Mouse (Mus musculus): ENCODE measurements around the gene Fam196a. TPM values are rescaled to one million over a fixed set of nuclear protein-coding genes. Genes with fewer than 3 reads are reported as not detected.
A peak's percentile ranks its signal among the peaks of the same experiment; 100 is the strongest.

Gene Fam196a
- 10.4 and 11.4 TPM in 2 replicates for polyA plus RNA-seq (2015; fragmentation: Nextera tagmentation; extraction: Ambion mirVana)

GRCm38 (mm10) chr7:134937927-134938609, at the start of gene Fam196a:
Fam196a (minus strand) TSS chr7:134938430.
- H3K27me3 ChIP-seq (replicated peaks), result 0 out of 2 replicates have a peak, but pooled peaks cover 7% of the 10 kb centered on the region
- H3K4me2 ChIP-seq, result peak within 1 kb of the TSS; percentile 92
- H3K9ac ChIP-seq (replicated peaks), result peak within 1 kb of the TSS; percentile 76
- H3K9me3 ChIP-seq (replicated peaks), result no peaks in the 10 kb centered on the region
- H3K36me3 ChIP-seq, result no peaks in the 10 kb centered on the region
- WGBS, result 1% methylated on average over 24 of the region's 71 CpGs
- peak within 1 kb of the TSS; percentile 66 for H3K4me3 ChIP-seq (replicated peaks)
- H3K4me1 ChIP-seq, result peaks cover 35% of the 10 kb centered on the region
- H3K27ac ChIP-seq (replicated peaks), result peak within 1 kb of the TSS; percentile 76
- peak; percentile 89 for ATAC-seq (ENCODE audit: low FRiP score)

GRCm38 (mm10) chr7:134961608-134962007, 23.4 kb upstream of the Fam196a start:
- Histone ChIP-seq H3K27me3 (replicated peaks) (no peaks in the 10 kb centered on the region), H3K9ac (replicated peaks) (no peak overlapping the region), H3K4me1 (no peaks in the 10 kb centered on the region), H3K4me2 (no peak overlapping the region), H3K9me3 (replicated peaks) (no peaks in the 10 kb centered on the region), H3K36me3 (no peaks in the 10 kb centered on the region), H3K4me3 (replicated peaks) (no peak overlapping the region), H3K27ac (replicated peaks) (no peak overlapping the region)
- 74% methylated on average over 2 of the region's 2 CpGs for WGBS
- no peak for ATAC-seq (ENCODE audit: low FRiP score)

- ATAC-seq (ENCODE audit: low FRiP score), result no peak
- WGBS, result 64% methylated on average over 4 of the region's 4 CpGs
- no peaks in the 10 kb centered on the region for H3K9me3 ChIP-seq (replicated peaks)
Observed at GRCm38 (mm10) chr7:134960871-134961270, 22.6 kb upstream of the Fam196a start.

GRCm38 (mm10) chr7:134959086-134959485, 20.9 kb upstream of the Fam196a start:
- no peak overlapping the region for H3K4me2 ChIP-seq
- no peak overlapping the region for H3K27ac ChIP-seq (replicated peaks)
- H3K9ac ChIP-seq (replicated peaks), result no peak overlapping the region
- no peaks in the 10 kb centered on the region for H3K27me3 ChIP-seq (replicated peaks)
- no peak overlapping the region for H3K4me3 ChIP-seq (replicated peaks)
- no peaks in the 10 kb centered on the region for H3K9me3 ChIP-seq (replicated peaks)
- ATAC-seq (ENCODE audit: low FRiP score), result no peak
- 90% methylated on average over 6 of the region's 6 CpGs for WGBS
- no peaks in the 10 kb centered on the region for H3K36me3 ChIP-seq
- no peaks in the 10 kb centered on the region for H3K4me1 ChIP-seq

More at GRCm38 (mm10) chr7:134960871-134961270, 22.6 kb upstream of the Fam196a start:
- no peaks in the 10 kb centered on the region for H3K4me1 ChIP-seq
- no peak overlapping the region for H3K4me2 ChIP-seq
- no peak overlapping the region for H3K4me3 ChIP-seq (replicated peaks)
- no peaks in the 10 kb centered on the region for H3K27me3 ChIP-seq (replicated peaks)
- no peak overlapping the region for H3K27ac ChIP-seq (replicated peaks)
- H3K36me3 ChIP-seq, result no peaks in the 10 kb centered on the region
- no peak overlapping the region for H3K9ac ChIP-seq (replicated peaks)

- Histone ChIP-seq H3K9me3 (replicated peaks) (no peaks in the 10 kb centered on the region), H3K4me1 (0 out of 2 replicates have a peak, but pooled peaks cover 3% of the 10 kb centered on the region), H3K4me2 (no peak overlapping the region), H3K9ac (replicated peaks) (no peak overlapping the region), H3K4me3 (replicated peaks) (no peak overlapping the region), H3K36me3 (no peaks in the 10 kb centered on the region), H3K27ac (replicated peaks) (no peak overlapping the region), H3K27me3 (replicated peaks) (no peaks in the 10 kb centered on the region)
- WGBS, result 81% methylated on average over 7 of the region's 7 CpGs
- ATAC-seq (ENCODE audit: low FRiP score), result no peak
Observed at GRCm38 (mm10) chr7:134945925-134946716, 7.9 kb upstream of the Fam196a start.

- H3K36me3 ChIP-seq, result no peaks in the 10 kb centered on the region
- H3K4me3 ChIP-seq (replicated peaks), result no peak overlapping the region
- peaks cover 6% of the 10 kb centered on the region; the same call in 1 of the 2 replicates for H3K4me1 ChIP-seq
- H3K27ac ChIP-seq (replicated peaks), result no peak overlapping the region
- H3K4me2 ChIP-seq, result no peak overlapping the region
- 82% methylated on average over 7 of the region's 7 CpGs for WGBS
- ATAC-seq (ENCODE audit: low FRiP score), result no peak
- H3K27me3 ChIP-seq (replicated peaks), result 0 out of 2 replicates have a peak, but pooled peaks cover 7% of the 10 kb centered on the region
- H3K9ac ChIP-seq (replicated peaks), result no peak overlapping the region
- H3K9me3 ChIP-seq (replicated peaks), result no peaks in the 10 kb centered on the region
Observed at GRCm38 (mm10) chr7:134943701-134944100, 5.5 kb upstream of the Fam196a start.

GRCm38 (mm10) chr7:134943063-134943462, 4.8 kb upstream of the Fam196a start:
- WGBS, result 67% methylated on average over 6 of the region's 6 CpGs

GRCm38 (mm10) chr7:134941891-134942290, 3.7 kb upstream of the Fam196a start:
- Histone ChIP-seq H3K27ac (replicated peaks) (no peak overlapping the region), H3K4me3 (replicated peaks) (no peak overlapping the region), H3K36me3 (no peaks in the 10 kb centered on the region), H3K9me3 (replicated peaks) (no peaks in the 10 kb centered on the region), H3K4me1 (peaks cover 18% of the 10 kb centered on the region), H3K9ac (replicated peaks) (no peak overlapping the region), H3K4me2 (no peak overlapping the region), H3K27me3 (replicated peaks) (0 out of 2 replicates have a peak, but pooled peaks cover 7% of the 10 kb centered on the region)
- no peak for ATAC-seq (ENCODE audit: low FRiP score)
- 97% methylated on average over 6 of the region's 6 CpGs for WGBS

More at GRCm38 (mm10) chr7:134943063-134943462, 4.8 kb upstream of the Fam196a start:
- Histone ChIP-seq H3K36me3 (no peaks in the 10 kb centered on the region), H3K4me3 (replicated peaks) (no peak overlapping the region), H3K9ac (replicated peaks) (no peak overlapping the region), H3K9me3 (replicated peaks) (no peaks in the 10 kb centered on the region), H3K27me3 (replicated peaks) (0 out of 2 replicates have a peak, but pooled peaks cover 7% of the 10 kb centered on the region), H3K4me2 (no peak overlapping the region), H3K4me1 (peaks cover 10% of the 10 kb centered on the region), H3K27ac (replicated peaks) (no peak overlapping the region)
- no peak for ATAC-seq (ENCODE audit: low FRiP score)

GRCm38 (mm10) chr7:134937471-134937926, 731 bp downstream of the Fam196a start:
- Histone ChIP-seq H3K9ac (replicated peaks) (peak overlapping the region; percentile 76), H3K9me3 (replicated peaks) (no peaks in the 10 kb centered on the region), H3K4me2 (peak overlapping the region; percentile 92), H3K36me3 (no peaks in the 10 kb centered on the region), H3K27ac (replicated peaks) (peak overlapping the region; percentile 76), H3K4me1 (peaks cover 35% of the 10 kb centered on the region), H3K4me3 (replicated peaks) (peak overlapping the region; percentile 66), H3K27me3 (replicated peaks) (0 out of 2 replicates have a peak, but pooled peaks cover 7% of the 10 kb centered on the region)
- peak; percentile 60 for ATAC-seq (ENCODE audit: low FRiP score)
- under 1% methylated on average over 31 of the region's 37 CpGs for WGBS

- H3K9ac ChIP-seq (replicated peaks), result no peak overlapping the region
- H3K9me3 ChIP-seq (replicated peaks), result no peaks in the 10 kb centered on the region
- H3K36me3 ChIP-seq, result no peaks in the 10 kb centered on the region
- ATAC-seq (ENCODE audit: low FRiP score), result no peak
- no peak overlapping the region for H3K4me2 ChIP-seq
- no peak overlapping the region for H3K27ac ChIP-seq (replicated peaks)
- 72% methylated on average over 2 of the region's 2 CpGs for WGBS
- no peak overlapping the region for H3K4me3 ChIP-seq (replicated peaks)
- H3K27me3 ChIP-seq (replicated peaks), result no peaks in the 10 kb centered on the region
- peaks cover 20% of the 10 kb centered on the region for H3K4me1 ChIP-seq
Observed at GRCm38 (mm10) chr7:134931886-134932285, 6.3 kb downstream of the Fam196a start.

GRCm38 (mm10) chr7:134901992-134902391, 36.2 kb downstream of the Fam196a start:
- Histone ChIP-seq H3K9ac (replicated peaks) (no peak overlapping the region), H3K27me3 (replicated peaks) (no peaks in the 10 kb centered on the region), H3K9me3 (replicated peaks) (no peaks in the 10 kb centered on the region), H3K4me1 (no peaks in the 10 kb centered on the region), H3K36me3 (no peaks in the 10 kb centered on the region), H3K27ac (replicated peaks) (no peak overlapping the region), H3K4me3 (replicated peaks) (no peak overlapping the region), H3K4me2 (no peak overlapping the region)
- 92% methylated on average over 2 of the region's 2 CpGs for WGBS
- no peak for ATAC-seq (ENCODE audit: low FRiP score)
